Mouse (Mus musculus) bone marrow macrophage, adult 2 months (primary cell): ENCODE data around the gene Clps.

ENCODE experiments used
- CTCF ChIP-seq: IDR thresholded peaks from 2 replicates; pipeline ENCODE4 v1.5.1; 2012; ENCODE audit warnings: low read depth, mild to moderate bottlenecking, low read length, moderate library complexity
- POLR2A ChIP-seq: IDR thresholded peaks from 2 replicates; pipeline ENCODE4 v1.6.1; 2012; ENCODE audit warnings: mild to moderate bottlenecking, low read depth, low read length, borderline replicate concordance

DNA sequence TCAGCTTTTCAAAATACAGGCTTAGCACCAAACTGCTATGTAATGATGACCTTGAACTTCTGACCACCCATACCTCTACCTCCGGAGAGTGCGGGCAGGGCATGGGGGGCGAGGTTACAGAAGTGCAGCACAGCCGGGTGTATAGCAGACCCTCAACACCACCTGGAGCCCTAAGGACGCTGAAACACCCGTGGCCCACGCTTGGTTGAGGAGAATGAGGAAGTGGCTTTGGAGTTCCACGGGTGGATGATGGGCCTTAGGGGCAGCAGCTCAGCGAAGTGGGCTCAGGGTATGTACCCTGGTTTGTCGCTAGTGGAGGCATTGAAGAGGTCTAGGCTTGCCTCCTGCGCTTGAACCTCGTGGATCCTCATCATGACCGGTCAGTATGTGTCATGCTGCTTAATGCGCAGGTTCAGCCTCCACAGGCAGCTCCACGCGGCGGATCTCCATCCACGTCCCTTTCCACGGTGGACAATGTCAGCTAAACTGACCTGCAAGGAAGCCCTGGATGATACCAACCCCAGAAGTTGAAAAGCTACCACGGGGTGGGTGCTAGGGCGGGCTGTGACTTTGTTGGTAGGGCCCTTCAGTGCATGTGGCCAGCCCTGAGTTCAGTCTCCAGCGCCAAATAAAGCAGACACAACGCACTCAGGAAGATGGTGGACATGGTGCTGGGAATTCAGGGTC, 36.4 kb downstream of the Clps start:
- no peak for TF ChIP-seq POLR2A
- TF ChIP-seq CTCF = no peak
